Mouse (Mus musculus) spleen, postnatal 14 days (tissue): ENCODE data around the gene Cd209d.
"Not testable (repeated sequence)": the region's sequence is repeated elsewhere in the genome, so short reads cannot be mapped to it uniquely, and the experiment has no call there.

Experiments used
- DNase-seq, 2 experiments: peaks; one replicate each; pipeline ENCODE4 v3.0.0; 2021 to 2022; ENCODE audit warnings: low spot score in 2 of 2

Gene Cd209d

GRCm38 (mm10) chr8:3878455-3878854, at the start of gene Cd209d:
Gene Cd209d (minus strand): TSS chr8:3878555.
- no peak for DNase-seq

GRCm38 (mm10) chr8:3926744-3927143, 48.4 kb upstream of the Cd209d start, which contains the start of gene Cd209b:
Gene Cd209b (minus strand): TSS chr8:3926844.
- no peak for DNase-seq

DNA sequence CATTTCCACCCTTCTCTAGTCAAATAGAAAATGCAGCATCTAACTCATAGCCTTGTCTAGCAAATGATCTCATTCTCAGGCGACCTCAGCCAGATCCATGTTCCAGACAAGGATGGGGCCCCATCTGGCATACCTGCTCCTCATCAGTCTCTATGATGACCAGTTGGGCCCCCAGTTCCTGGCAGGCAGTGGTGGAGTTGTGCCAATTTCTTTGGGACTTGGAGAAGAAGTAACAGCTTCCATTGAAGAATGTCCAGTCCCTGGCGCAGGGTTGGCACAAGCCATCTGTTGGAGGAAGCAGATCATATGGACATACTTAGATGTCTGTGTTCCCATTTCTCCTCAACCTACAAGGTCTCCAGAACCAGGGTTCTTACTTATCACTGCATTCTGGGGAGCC, 2.2 kb downstream of the Cd209d start:
- no peak for DNase-seq

- DNase-seq: not testable (repeated sequence)
These were observed 15.6 kb downstream of the Cd209d start for GRCm38 (mm10) chr8:3862736-3863135.

DNA sequence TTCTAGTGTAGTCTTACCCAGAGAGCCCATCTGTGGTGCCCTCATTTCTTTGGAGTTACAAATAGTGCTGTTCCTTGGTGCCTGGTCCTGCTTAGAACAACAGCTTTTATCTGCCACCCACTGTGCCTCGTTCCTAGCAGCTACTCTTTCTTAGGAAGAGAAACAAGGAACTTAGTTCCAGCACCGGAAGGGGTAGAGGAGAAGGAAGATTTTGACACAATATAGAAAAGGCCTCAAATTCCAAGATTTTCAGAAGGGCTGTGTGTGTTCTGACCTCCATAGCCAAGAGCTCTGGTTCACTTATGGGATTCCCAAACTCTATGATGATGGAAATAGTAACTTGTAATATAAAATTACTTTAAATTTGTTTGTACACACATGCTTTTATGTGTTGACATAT, 24.1 kb downstream of the Cd209d start, which contains the start of gene Cd209e:
TSS of gene Cd209e (minus strand) at position 101 of the 400 bp plus-strand sequence.
- no peak for DNase-seq
